Mouse (Mus musculus) brain, adult 10 weeks (tissue): ENCODE data around the gene Lrrc20. TPM values are rescaled to one million over a fixed set of nuclear protein-coding genes. Genes with fewer than 3 reads are reported as not detected.

ENCODE experiments used
- polyA plus RNA-seq: library from polyadenylated mRNA; stranded (reverse); fragments of 350-450 nt; fragmentation: Illumina TruSeq; extraction: RNeasy Lipid Tissue Mini Kit (QIAGEN cat#74804); gene quantifications from one replicate; pipeline ENCODE4 v1.2.3, GENCODE M21; 2015; ENCODE audit warnings: low read depth, low replicate concordance

Lrrc20 gene
- 21.8 TPM for polyA plus RNA-seq

DNA sequence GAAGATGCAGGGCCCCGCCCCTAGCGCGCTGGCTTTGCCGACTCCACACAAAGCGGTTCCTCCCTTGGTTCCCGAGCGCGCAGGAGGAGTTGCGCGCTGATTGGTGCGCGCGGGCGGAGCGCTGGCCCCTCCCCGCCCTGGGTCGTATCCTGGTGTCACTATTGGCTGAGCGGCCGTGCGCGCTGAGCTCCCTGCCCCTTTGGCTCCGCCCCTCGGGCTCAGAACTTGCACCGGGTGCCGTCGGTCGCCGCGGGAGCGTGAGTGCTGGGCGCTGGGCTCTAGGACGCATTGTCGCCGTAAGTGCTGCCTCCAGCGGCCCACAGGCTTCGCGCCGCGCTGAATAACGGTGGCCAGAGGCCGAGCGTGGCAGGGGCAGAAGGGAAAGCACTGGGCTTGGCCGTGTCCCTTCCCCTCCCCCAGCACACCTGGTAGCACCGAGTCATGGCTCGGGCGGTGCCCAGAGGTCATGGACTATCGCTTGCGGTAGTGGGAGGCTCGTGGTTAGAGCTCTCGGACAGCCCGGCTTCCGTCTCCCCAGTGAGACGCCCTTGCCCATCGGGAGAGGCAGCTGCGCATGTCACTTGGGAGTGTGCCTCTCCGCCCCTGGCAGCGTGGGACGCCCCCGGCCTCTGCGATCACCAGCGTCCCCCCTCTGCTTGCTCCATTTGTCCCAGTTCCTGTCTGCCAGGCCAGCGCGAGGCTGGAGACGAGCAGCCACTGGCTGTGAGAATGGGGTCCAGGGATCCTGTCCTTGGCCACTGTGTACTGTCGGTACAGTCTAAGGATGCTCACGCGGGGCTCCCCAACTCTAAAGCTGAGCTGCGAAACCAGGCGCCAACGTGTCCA, at the start of gene Lrrc20:
Lrrc20 (plus strand) TSS at position 208 of the 846 bp plus-strand sequence.

GRCm38 (mm10) chr10:61452645-61453044, 23.0 kb upstream of the Lrrc20 start, which contains the start of gene Eif4ebp2:
Gene Eif4ebp2 (minus strand): TSS chr10:61452661.

Other genes starting within 250 kb of the Lrrc20 start
- 0.16 TPM for gene Adamts14, start 202.4 kb upstream of the Lrrc20 start, polyA plus RNA-seq
- gene Prf1, start 178.0 kb upstream of the Lrrc20 start, polyA plus RNA-seq, result not detected
- gene Pald1, start 92.3 kb upstream of the Lrrc20 start, polyA plus RNA-seq, result 8.3 TPM
- gene Nodal, start 57.8 kb upstream of the Lrrc20 start, polyA plus RNA-seq, result 0.62 TPM
- 26.2 TPM for gene Eif4ebp2, start 23.1 kb upstream of the Lrrc20 start, polyA plus RNA-seq
- gene Npffr1, start 119.7 kb downstream of the Lrrc20 start, polyA plus RNA-seq, result 0.52 TPM
- 135 TPM for gene Ppa1, start 172.8 kb downstream of the Lrrc20 start, polyA plus RNA-seq
- 133 TPM for gene Sar1a, start 204.5 kb downstream of the Lrrc20 start, polyA plus RNA-seq
- gene Tysnd1, start 219.7 kb downstream of the Lrrc20 start, polyA plus RNA-seq, result 11.7 TPM
- 8.1 TPM for gene Aifm2, start 239.5 kb downstream of the Lrrc20 start, polyA plus RNA-seq